Mouse (Mus musculus) frontal cortex, adult 2 months (tissue): ENCODE results near the gene Arsb. TPM values are rescaled to one million over a fixed set of nuclear protein-coding genes. Genes with fewer than 3 reads are reported as not detected.
A peak's percentile ranks its signal among the peaks of the same experiment; 100 is the strongest.

Source experiments
- DNase-seq, 2 experiments: peaks; one replicate each; pipeline ENCODE4 v3.0.0; 2022; ENCODE audit warnings: low spot score in 1 of 2; ENCODE audit errors: extremely low spot score in 1 of 2
- polyA plus RNA-seq: library from polyadenylated mRNA; depleted of rRNA; stranded (reverse); fragments of >200 nt; gene quantifications from 2 replicates; pipeline ENCODE4 v1.2.3, GENCODE M21; 2012

The Arsb gene
- polyA plus RNA-seq, 1 experiment: 82.4 TPM

GRCm38 (mm10) chr13:93839137-93839630 is 67.8 kb downstream of the Arsb start:
- DNase-seq: no peak

DNA sequence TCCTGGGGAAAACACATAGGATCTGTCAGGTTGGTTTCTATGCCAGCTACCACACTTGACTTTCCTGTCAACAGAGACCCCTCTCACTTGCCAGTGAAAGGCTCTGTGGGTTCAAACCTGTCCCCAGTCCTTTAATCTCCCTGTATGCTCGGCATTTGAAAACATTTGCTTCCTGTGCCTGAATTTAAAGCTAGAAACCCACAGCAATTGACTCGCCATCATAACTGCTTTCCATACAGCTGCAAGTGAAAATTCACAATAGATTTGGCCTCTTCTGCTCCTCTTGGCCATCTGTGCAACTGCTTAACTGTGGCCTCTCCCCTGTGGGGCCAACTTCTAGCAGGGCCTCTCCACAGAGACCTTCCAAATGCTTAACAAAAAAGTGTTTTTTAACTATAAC is 68.3 kb downstream of the Arsb start:
- no peak for DNase-seq

DNA sequence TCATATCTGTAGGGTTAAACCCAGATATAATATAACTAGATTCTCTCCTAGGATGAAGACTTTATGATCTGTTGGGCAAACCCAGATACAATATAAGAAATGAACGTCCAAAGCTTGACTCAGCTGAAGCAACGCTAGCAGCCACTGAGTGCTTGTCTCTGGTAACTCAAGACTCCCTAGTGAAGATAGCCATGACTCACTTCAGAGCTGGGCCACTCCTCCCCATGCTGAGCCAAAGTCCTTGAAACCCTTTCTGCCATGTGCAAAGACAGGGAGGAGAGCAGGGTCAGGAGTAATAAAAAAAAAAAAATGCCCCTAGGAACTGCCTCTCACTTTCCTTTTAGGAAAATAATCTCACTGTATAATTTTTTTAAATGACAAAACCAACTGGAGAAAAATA is 68.7 kb downstream of the Arsb start:
- no peak for DNase-seq

GRCm38 (mm10) chr13:93846831-93847518 is 75.5 kb downstream of the Arsb start:
- no peak for DNase-seq

DNA sequence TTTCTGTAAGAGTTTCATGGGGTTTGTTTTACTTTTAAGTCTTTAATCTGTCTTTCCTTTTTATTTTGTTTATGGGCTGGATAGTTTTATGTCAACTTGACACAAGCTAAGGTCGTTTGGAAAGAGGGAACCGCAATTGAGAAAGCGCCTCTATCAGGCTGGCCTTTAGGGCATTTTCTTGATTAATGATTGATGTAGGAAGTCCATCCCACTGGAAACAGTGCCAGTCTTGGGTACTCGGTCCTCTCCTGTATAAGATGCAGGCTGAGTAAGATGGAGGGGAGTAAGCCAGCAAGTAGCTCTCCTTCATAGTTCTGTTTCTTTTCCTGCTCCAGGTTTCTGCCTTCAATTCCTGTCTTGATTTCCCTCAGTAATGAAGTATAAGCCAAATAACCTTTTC is 76.2 kb downstream of the Arsb start:
- DNase-seq: no peak

GRCm38 (mm10) chr13:93848615-93849014 is 77.2 kb downstream of the Arsb start:
- no peak for DNase-seq

GRCm38 (mm10) chr13:93849751-93850355 is 78.4 kb downstream of the Arsb start:
- no peak for DNase-seq

GRCm38 (mm10) chr13:93850674-93851073 is 79.2 kb downstream of the Arsb start:
- no peak for DNase-seq

GRCm38 (mm10) chr13:93852419-93853138 is 81.1 kb downstream of the Arsb start:
- DNase-seq: no peak

DNA sequence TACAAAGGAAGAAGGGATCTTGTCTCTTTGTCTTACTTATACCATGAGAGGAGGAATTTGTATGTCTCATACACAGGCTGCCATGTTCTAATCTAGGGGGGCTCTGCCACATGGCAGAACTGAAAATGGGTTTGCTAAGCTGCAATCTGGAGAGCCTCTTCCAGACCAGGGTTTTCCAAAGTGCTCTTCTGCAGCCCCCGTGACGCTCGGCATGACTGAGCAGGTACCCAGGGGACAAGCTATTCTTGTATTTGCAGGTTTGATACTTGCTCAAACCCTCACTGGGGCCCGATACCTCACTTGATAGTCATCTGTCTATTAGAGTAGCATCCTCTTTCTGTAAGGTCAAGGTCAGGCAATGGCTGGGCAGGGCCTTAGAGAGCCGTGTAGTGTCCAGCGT is 82.3 kb downstream of the Arsb start:
- DNase-seq: no peak

- no peak for DNase-seq
These were observed 82.9 kb downstream of the Arsb start for GRCm38 (mm10) chr13:93854325-93854724.

GRCm38 (mm10) chr13:93854966-93855562 is 83.6 kb downstream of the Arsb start:
- no peak for DNase-seq

GRCm38 (mm10) chr13:93855701-93856183 is 84.3 kb downstream of the Arsb start:
- DNase-seq: peak in 1 of 2 experiments; percentile 32

- DNase-seq: no peak
These were observed 89.8 kb downstream of the Arsb start for GRCm38 (mm10) chr13:93861211-93861610.

- DNase-seq: no peak
These were observed 92.8 kb downstream of the Arsb start for GRCm38 (mm10) chr13:93864066-93864740.

DNA sequence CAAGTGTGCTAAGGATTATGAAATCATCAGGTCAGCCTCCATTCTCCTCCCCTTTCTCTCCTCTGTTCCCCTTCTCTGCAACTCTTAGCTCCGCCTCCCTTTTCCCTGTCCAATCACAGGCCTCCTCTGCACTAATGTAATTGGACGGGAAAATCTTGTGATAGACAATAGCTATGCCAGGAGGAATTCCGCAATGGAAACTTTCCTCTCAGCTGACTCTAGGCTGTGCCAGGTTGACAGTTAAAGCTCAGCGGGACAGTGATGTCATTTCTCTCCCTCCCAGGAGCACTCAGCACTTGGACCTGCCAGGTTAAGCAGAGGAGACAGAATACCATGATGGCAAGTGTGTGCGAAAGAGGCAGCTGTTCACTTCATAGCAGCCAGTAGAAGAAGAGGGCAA is 95.2 kb downstream of the Arsb start:
- no peak for DNase-seq

DNA sequence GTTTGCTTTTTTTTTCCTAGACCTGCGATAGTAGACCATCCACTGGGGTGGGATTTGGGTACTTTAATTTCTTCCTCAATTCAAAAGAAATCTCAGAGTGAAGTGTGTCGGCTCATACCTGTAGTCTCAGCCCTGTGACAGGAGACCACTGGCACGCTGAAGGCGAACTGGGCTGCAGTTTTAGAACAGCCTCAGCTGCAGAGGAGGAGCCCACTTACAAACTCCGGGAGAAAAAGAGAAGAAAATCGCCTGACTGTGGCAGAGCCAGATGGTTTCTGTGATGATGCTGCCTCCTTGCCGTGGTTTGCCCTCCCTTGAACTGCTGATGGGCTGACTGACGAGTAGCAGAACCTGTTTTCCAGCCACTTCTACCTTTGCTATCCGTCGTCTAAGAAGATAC is 100.3 kb downstream of the Arsb start:
- DNase-seq: peak in 1 of 2 experiments; percentile 38

DNA sequence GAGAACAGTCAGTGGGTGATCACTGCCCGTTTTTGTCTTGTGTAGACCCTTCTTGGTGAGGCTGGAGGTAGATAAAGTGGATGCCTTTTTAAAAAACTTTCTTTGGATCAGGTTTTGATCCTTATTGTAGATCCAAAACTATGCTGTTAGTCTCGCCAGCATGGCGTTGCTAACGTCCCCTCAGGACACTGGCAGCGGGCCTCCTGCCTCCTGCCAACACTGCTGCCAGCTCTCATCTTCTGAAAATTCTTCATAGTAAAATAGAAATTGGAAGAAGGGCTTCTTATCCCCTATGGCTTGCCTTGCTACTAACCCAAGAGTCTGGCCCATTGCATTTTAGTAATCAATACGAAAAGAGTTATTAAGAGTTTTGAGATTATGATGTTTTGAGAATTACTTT is 101.2 kb downstream of the Arsb start:
- DNase-seq: no peak

DNA sequence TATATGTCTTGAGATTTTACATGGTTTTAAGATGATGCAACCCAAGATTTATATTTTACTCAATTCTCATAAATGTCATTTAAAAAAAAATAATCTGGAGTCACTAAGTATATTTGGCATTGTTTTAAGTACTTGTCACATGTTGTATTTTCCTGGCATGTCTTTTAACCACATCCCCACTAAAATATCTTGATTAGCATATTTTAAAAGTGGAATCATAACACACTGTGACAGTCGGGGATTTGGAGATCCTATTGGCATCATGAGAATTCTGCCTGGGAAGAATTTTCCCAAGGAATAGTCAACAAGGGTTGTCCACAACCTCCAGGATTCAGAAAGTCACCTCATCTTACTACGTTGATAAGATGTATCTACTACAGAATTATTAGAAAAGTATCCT is 106.5 kb downstream of the Arsb start:
- no peak for DNase-seq

GRCm38 (mm10) chr13:93879426-93879825 is 108.0 kb downstream of the Arsb start:
- no peak for DNase-seq

- no peak for DNase-seq
These were observed 110.7 kb downstream of the Arsb start for GRCm38 (mm10) chr13:93882132-93882531.
